Mouse (Mus musculus) olfactory bulb, adult 2 months (tissue): ENCODE data around the gene Eif4e3.

ENCODE experiments used
- CTCF ChIP-seq: fragments of 200-500 bp; IDR thresholded peaks from 2 replicates; pipeline ENCODE4 v1.5.1; 2012; ENCODE audit warnings: low read depth, mild to moderate bottlenecking, low read length, moderate library complexity; ENCODE audit not compliant: insufficient read depth
- POLR2A ChIP-seq: fragments of 200-500 bp; IDR thresholded peaks from 2 replicates; pipeline ENCODE4 v1.6.1; 2012; ENCODE audit warnings: mild to moderate bottlenecking, low read depth, low read length, moderate library complexity; ENCODE audit not compliant: insufficient read depth

DNA sequence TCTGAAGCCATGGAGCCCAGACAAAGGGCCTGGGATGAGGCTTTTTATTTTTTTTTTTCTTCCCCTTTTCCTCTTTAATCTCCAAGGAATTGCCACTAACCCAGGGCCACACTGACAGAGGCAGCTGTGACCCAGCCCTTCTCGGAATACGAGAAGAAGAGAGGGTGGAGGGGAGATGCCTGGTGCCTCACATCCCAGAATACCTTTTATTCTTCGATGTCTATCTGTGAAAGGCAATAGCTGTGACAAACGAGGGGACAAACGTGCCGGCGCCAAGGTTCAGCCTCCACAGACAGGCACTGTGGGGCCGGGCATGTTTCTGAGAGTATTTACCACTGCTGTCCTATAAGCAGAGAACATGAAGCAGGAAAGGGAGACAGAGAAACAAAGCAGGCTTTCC is 66.9 kb downstream of the Eif4e3 start:
- TF ChIP-seq CTCF (no peak), POLR2A (no peak)
